Mouse (Mus musculus) spleen, adult 2 months (tissue): ENCODE measurements around the gene Rnf34.

Source experiments
- CTCF ChIP-seq: fragments of 200-500 bp; IDR thresholded peaks from 2 replicates; pipeline ENCODE4 v1.5.1; 2011; ENCODE audit warnings: mild to moderate bottlenecking, inconsistent platforms; ENCODE audit not compliant: insufficient read depth, insufficient read length, insufficient replicate concordance; ENCODE audit errors: extremely low read depth
- POLR2A ChIP-seq: fragments of 200-500 bp; IDR thresholded peaks from 2 replicates; pipeline ENCODE4 v1.6.1; 2011; ENCODE audit warnings: low read depth, low read length, inconsistent platforms

DNA sequence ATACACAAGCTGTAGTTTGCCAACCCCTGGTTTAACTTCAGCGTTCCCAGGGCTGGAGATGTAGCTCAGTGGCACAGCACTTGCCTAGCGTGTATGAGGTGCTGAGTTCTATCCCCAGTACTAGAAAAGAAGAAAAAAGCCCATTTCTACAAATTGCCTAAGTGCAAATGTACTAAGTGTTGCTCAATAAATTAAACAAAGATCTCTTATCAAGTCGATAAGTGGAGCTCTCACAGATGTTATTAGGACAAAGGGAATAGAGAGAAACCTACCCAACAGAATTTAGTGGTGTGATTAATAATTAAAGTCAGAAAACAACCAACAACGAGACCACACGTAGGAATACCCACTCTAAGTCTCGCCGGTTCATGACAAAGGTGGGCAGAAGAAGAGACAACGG is 48.2 kb upstream of the Rnf34 start:
- TF ChIP-seq POLR2A (no peak), CTCF (no peak)
